Mouse (Mus musculus) intestine, embryonic 14.5 days (tissue): ENCODE measurements around the gene Sf3b1. TPM values are rescaled to one million over a fixed set of nuclear protein-coding genes. Genes with fewer than 3 reads are reported as not detected.
"Not testable (repeated sequence)": the region's sequence is repeated elsewhere in the genome, so short reads cannot be mapped to it uniquely, and the experiment has no call there.

ENCODE experiments used
- ATAC-seq: fragments of 200-750 bp; cut with Nextera tagmentation; replicated peaks from 2 replicates; pipeline ENCODE4 v1.8.0; 2017; ENCODE audit warnings: low read depth, moderate number of reproducible peaks, moderate TSS enrichment, moderate library complexity; ENCODE audit not compliant: low FRiP score, low TSS enrichment
- DNase-seq: peaks from one replicate; pipeline ENCODE4 v3.0.0-alpha.2; 2018; ENCODE audit warnings: low spot score
- H3K27ac ChIP-seq: fragments of 300-500 bp; sonication (generic); 2 replicates; pipeline ENCODE4 v1.5.1; 2014; ENCODE audit warnings: low read depth, mild to moderate bottlenecking, control low read depth
- H3K27me3 ChIP-seq: fragments of 300-500 bp; sonication (generic); replicated peaks from 2 replicates; pipeline ENCODE4 v1.6.1; 2014; ENCODE audit warnings: low read length, control low read depth; ENCODE audit not compliant: control insufficient read depth, insufficient read depth
- H3K36me3 ChIP-seq: fragments of 300-500 bp; sonication (generic); 2 replicates; pipeline ENCODE4 v1.6.1; 2014; ENCODE audit warnings: low read length, control low read depth; ENCODE audit not compliant: control insufficient read depth, insufficient read depth
- H3K4me1 ChIP-seq: fragments of 300-500 bp; sonication (generic); replicated peaks from 2 replicates; pipeline ENCODE4 v1.6.1; 2014; ENCODE audit warnings: low read length, control low read depth, mixed read lengths; ENCODE audit not compliant: control insufficient read depth, insufficient read depth
- H3K4me2 ChIP-seq: fragments of 300-500 bp; sonication (generic); 2 replicates; pipeline ENCODE4 v1.6.1; 2014; ENCODE audit warnings: low read length
- H3K4me3 ChIP-seq: fragments of 300-500 bp; sonication (generic); 2 replicates; pipeline ENCODE4 v1.5.1; 2014; ENCODE audit warnings: low read depth, low read length, control low read depth, mixed read lengths
- H3K9ac ChIP-seq: fragments of 300-500 bp; sonication (generic); 2 replicates; pipeline ENCODE4 v1.6.1; 2014; ENCODE audit warnings: mild to moderate bottlenecking, low read length
- H3K9me3 ChIP-seq: fragments of 300-500 bp; sonication (generic); 2 replicates; pipeline ENCODE4 v1.6.1; 2016; ENCODE audit warnings: low read length, control low read depth; ENCODE audit not compliant: control insufficient read depth
- WGBS: fragments of 180-500 bp; shearing (Covaris S2); extraction: QIAGEN DNeasy Blood & Tissue Kit; methylation state at CpG from one replicate; pipeline ENCODE4 v1.1.7; 2014; 5-methylcytosine and 5-hydroxymethylcytosine counted together
- polyA plus RNA-seq: library from polyadenylated mRNA; unstranded; fragments of >200 nt; fragmentation: Nextera tagmentation; extraction: Ambion mirVana; gene quantifications from 2 replicates; pipeline ENCODE4 v1.2.1, GENCODE M21; 2014

Gene Sf3b1
- polyA plus RNA-seq, 1 experiment from 2014 or later = 293 TPM

GRCm38 (mm10) chr1:55021907-55022306 is 5.4 kb downstream of the Sf3b1 start:
- DNase-seq (no peak), ATAC-seq (no peak)
- H3K4me3 ChIP-seq = no peak overlapping the region
- no peak overlapping the region for H3K4me2 ChIP-seq
- H3K9me3 ChIP-seq = no peaks in the 10 kb centered on the region
- H3K27me3 ChIP-seq = no peaks in the 10 kb centered on the region
- no peak overlapping the region for H3K27ac ChIP-seq
- peaks cover 6% of the 10 kb centered on the region; the same call in 1 of the 2 replicates for H3K4me1 ChIP-seq
- peaks cover 33% of the 10 kb centered on the region for H3K36me3 ChIP-seq
- H3K9ac ChIP-seq = no peak overlapping the region

GRCm38 (mm10) chr1:55012513-55012912 is 14.8 kb downstream of the Sf3b1 start:
- Histone ChIP-seq H3K4me2 (no peak overlapping the region), H3K4me1 (no peaks in the 10 kb centered on the region), H3K27me3 (no peaks in the 10 kb centered on the region), H3K27ac (no peak overlapping the region), H3K9me3 (no peaks in the 10 kb centered on the region), H3K4me3 (no peak overlapping the region), H3K9ac (no peak overlapping the region), H3K36me3 (peaks cover 88% of the 10 kb centered on the region)
- DNase-seq (peak; percentile 36), ATAC-seq (no peak)
- WGBS = 69% methylated on average over 3 of the region's 3 CpGs

- not testable (repeated sequence) for ATAC-seq, H3K4me1 ChIP-seq, H3K9me3 ChIP-seq, H3K27me3 ChIP-seq, H3K9ac ChIP-seq, H3K4me2 ChIP-seq, H3K4me3 ChIP-seq, H3K27ac ChIP-seq
- DNase-seq = peak; percentile 18
- H3K36me3 ChIP-seq = peaks cover 86% of the 10 kb centered on the region
- 93% methylated on average over 2 of the region's 2 CpGs for WGBS
Observed at GRCm38 (mm10) chr1:55008313-55008712, 19.0 kb downstream of the Sf3b1 start.

GRCm38 (mm10) chr1:54993581-54993980 is 33.7 kb downstream of the Sf3b1 start:
- ATAC-seq = no peak
- 89% methylated on average over 5 of the region's 5 CpGs for WGBS

GRCm38 (mm10) chr1:54986248-54986647 is 41.0 kb downstream of the Sf3b1 start:
- DNase-seq (peak; percentile 23), ATAC-seq (no peak)
- 94% methylated on average over 5 of the region's 5 CpGs for WGBS
- Histone ChIP-seq H3K4me3 (no peak overlapping the region), H3K4me2 (no peak overlapping the region), H3K27me3 (no peaks in the 10 kb centered on the region), H3K27ac (no peak overlapping the region), H3K9me3 (no peaks in the 10 kb centered on the region), H3K36me3 (peaks cover 71% of the 10 kb centered on the region), H3K4me1 (no peaks in the 10 kb centered on the region), H3K9ac (no peak overlapping the region)

More at GRCm38 (mm10) chr1:54993581-54993980, 33.7 kb downstream of the Sf3b1 start:
- H3K9ac ChIP-seq = no peak overlapping the region
- H3K9me3 ChIP-seq = no peaks in the 10 kb centered on the region
- H3K27me3 ChIP-seq = no peaks in the 10 kb centered on the region
- no peak overlapping the region for H3K4me2 ChIP-seq
- DNase-seq = no peak
- H3K36me3 ChIP-seq = peaks cover 94% of the 10 kb centered on the region
- no peak overlapping the region for H3K4me3 ChIP-seq
- no peak overlapping the region for H3K27ac ChIP-seq
- H3K4me1 ChIP-seq = no peaks in the 10 kb centered on the region

GRCm38 (mm10) chr1:54985831-54986230 is 41.5 kb downstream of the Sf3b1 start:
- Histone ChIP-seq H3K4me3 (no peak overlapping the region), H3K4me1 (no peaks in the 10 kb centered on the region), H3K27me3 (no peaks in the 10 kb centered on the region), H3K9me3 (no peaks in the 10 kb centered on the region), H3K9ac (no peak overlapping the region), H3K27ac (no peak overlapping the region), H3K4me2 (no peak overlapping the region), H3K36me3 (peaks cover 67% of the 10 kb centered on the region)
- ATAC-seq (no peak), DNase-seq (no peak)
- 95% methylated on average over 3 of the region's 3 CpGs for WGBS

GRCm38 (mm10) chr1:54984154-54984553 is 43.1 kb downstream of the Sf3b1 start:
- Histone ChIP-seq H3K4me2 (no peak overlapping the region), H3K4me3 (no peak overlapping the region), H3K36me3 (peaks cover 50% of the 10 kb centered on the region), H3K4me1 (no peaks in the 10 kb centered on the region), H3K9me3 (no peaks in the 10 kb centered on the region), H3K27me3 (no peaks in the 10 kb centered on the region), H3K27ac (no peak overlapping the region), H3K9ac (no peak overlapping the region)
- DNase-seq = peak; percentile 47
- 90% methylated on average over 7 of the region's 7 CpGs for WGBS
- ATAC-seq = no peak

GRCm38 (mm10) chr1:54983339-54983738 is 43.9 kb downstream of the Sf3b1 start:
- Histone ChIP-seq H3K27me3 (no peaks in the 10 kb centered on the region), H3K4me2 (no peak overlapping the region), H3K4me3 (no peak overlapping the region), H3K9me3 (no peaks in the 10 kb centered on the region), H3K36me3 (peaks cover 46% of the 10 kb centered on the region), H3K4me1 (no peaks in the 10 kb centered on the region), H3K27ac (no peak overlapping the region), H3K9ac (no peak overlapping the region)
- ATAC-seq = no peak
- 60% methylated on average over 3 of the region's 3 CpGs for WGBS
- peak; percentile 40 for DNase-seq

- peak; percentile 45 for DNase-seq
- Histone ChIP-seq H3K36me3 (peaks cover 42% of the 10 kb centered on the region), H3K4me3 (no peak overlapping the region), H3K4me1 (no peaks in the 10 kb centered on the region), H3K27ac (no peak overlapping the region), H3K9me3 (no peaks in the 10 kb centered on the region), H3K9ac (no peak overlapping the region), H3K4me2 (no peak overlapping the region), H3K27me3 (no peaks in the 10 kb centered on the region)
- ATAC-seq = no peak
- WGBS = 92% methylated on average over 3 of the region's 3 CpGs
Observed at GRCm38 (mm10) chr1:54982636-54983035, 44.6 kb downstream of the Sf3b1 start.
